Mouse (Mus musculus) forebrain, embryonic 15.5 days (tissue): Measurements from ENCODE around the gene Casd1. TPM values are rescaled to one million over a fixed set of nuclear protein-coding genes. Genes with fewer than 3 reads are reported as not detected.
A peak's percentile ranks its signal among the peaks of the same experiment; 100 is the strongest.

Experiments used
- ATAC-seq: fragments of 200-750 bp; cut with Nextera tagmentation; replicated peaks from 2 replicates; pipeline ENCODE4 v1.8.0; 2017; ENCODE audit warnings: mild to moderate bottlenecking, moderate TSS enrichment, moderate library complexity
- H3K27ac ChIP-seq: fragments of 300-500 bp; sonication (generic); replicated peaks from 2 replicates; pipeline ENCODE4 v1.5.1; 2015; ENCODE audit warnings: mild to moderate bottlenecking, inconsistent platforms
- H3K27me3 ChIP-seq: fragments of 300-500 bp; sonication (generic); 2 replicates; pipeline ENCODE4 v1.6.1; 2015; ENCODE audit warnings: inconsistent platforms
- H3K36me3 ChIP-seq: fragments of 300-500 bp; sonication (generic); 2 replicates; pipeline ENCODE4 v1.6.1; 2015; ENCODE audit warnings: mild to moderate bottlenecking, inconsistent platforms
- H3K4me1 ChIP-seq: fragments of 300-500 bp; sonication (generic); 2 replicates; pipeline ENCODE4 v1.6.1; 2015; ENCODE audit warnings: inconsistent platforms
- H3K4me2 ChIP-seq: fragments of 300-500 bp; sonication (generic); replicated peaks from 2 replicates; pipeline ENCODE4 v1.6.1; 2015; ENCODE audit warnings: mild to moderate bottlenecking, inconsistent platforms
- H3K4me3 ChIP-seq: fragments of 300-500 bp; sonication (generic); 2 replicates; pipeline ENCODE4 v1.5.1; 2015; ENCODE audit warnings: mild to moderate bottlenecking, inconsistent platforms
- H3K9ac ChIP-seq: fragments of 300-500 bp; sonication (generic); replicated peaks from 2 replicates; pipeline ENCODE4 v1.6.1; 2015; ENCODE audit warnings: mild to moderate bottlenecking, inconsistent platforms
- H3K9me3 ChIP-seq: fragments of 300-500 bp; sonication (generic); 2 replicates; pipeline ENCODE4 v1.6.1; 2016; ENCODE audit warnings: inconsistent platforms
- WGBS: fragments of 180-500 bp; shearing (Covaris S2); methylation state at CpG from one replicate; pipeline ENCODE4 v1.1.7; 2015; ENCODE audit warnings: mixed read lengths; 5-methylcytosine and 5-hydroxymethylcytosine counted together
- polyA plus RNA-seq: library from polyadenylated mRNA; unstranded; fragments of >200 nt; fragmentation: Nextera tagmentation; extraction: Ambion mirVana; gene quantifications from 2 replicates; pipeline ENCODE4 v1.2.1, GENCODE M21; 2015

The Casd1 gene
- polyA plus RNA-seq: 34.1 and 40.3 TPM in 2 replicates

GRCm38 (mm10) chr6:4600658-4601296, at the start of gene Casd1:
Gene Casd1, plus strand, starts transcription at chr6:4600839.
- Histone ChIP-seq H3K27ac (peak within 1 kb of the TSS; percentile 92), H3K36me3 (no peaks in the 10 kb centered on the region), H3K4me3 (peak within 1 kb of the TSS; percentile 69), H3K9ac (peak within 1 kb of the TSS; percentile 85), H3K4me2 (peak within 1 kb of the TSS; percentile 93), H3K27me3 (no peaks in the 10 kb centered on the region), H3K9me3 (no peaks in the 10 kb centered on the region), H3K4me1 (peaks cover 24% of the 10 kb centered on the region)
- ATAC-seq: peak; percentile 92
- 1% methylated on average over 50 of the region's 64 CpGs for WGBS

- ATAC-seq: no peak
- Histone ChIP-seq H3K36me3 (no peaks in the 10 kb centered on the region), H3K4me1 (peaks cover 11% of the 10 kb centered on the region), H3K9ac (no peak overlapping the region), H3K27me3 (no peaks in the 10 kb centered on the region), H3K27ac (no peak overlapping the region), H3K9me3 (no peaks in the 10 kb centered on the region), H3K4me2 (no peak overlapping the region), H3K4me3 (no peak overlapping the region)
- 75% methylated on average over 6 of the region's 6 CpGs for WGBS
These were observed 45.3 kb upstream of the Casd1 start for GRCm38 (mm10) chr6:4555366-4555765.

GRCm38 (mm10) chr6:4557086-4557485, 43.6 kb upstream of the Casd1 start:
- no peak for ATAC-seq
- Histone ChIP-seq H3K9me3 (no peaks in the 10 kb centered on the region), H3K27ac (no peak overlapping the region), H3K36me3 (no peaks in the 10 kb centered on the region), H3K4me1 (peaks cover 17% of the 10 kb centered on the region), H3K27me3 (no peaks in the 10 kb centered on the region), H3K4me2 (no peak overlapping the region), H3K4me3 (no peak overlapping the region), H3K9ac (no peak overlapping the region)
- 82% methylated on average over 8 of the region's 8 CpGs for WGBS

- Histone ChIP-seq H3K9ac (no peak overlapping the region), H3K36me3 (no peaks in the 10 kb centered on the region), H3K4me3 (no peak overlapping the region), H3K4me1 (peaks cover 17% of the 10 kb centered on the region), H3K27ac (no peak overlapping the region), H3K27me3 (no peaks in the 10 kb centered on the region), H3K9me3 (no peaks in the 10 kb centered on the region), H3K4me2 (no peak overlapping the region)
- ATAC-seq: peak; percentile 87
- WGBS: 14% methylated on average over 7 of the region's 7 CpGs
These were observed 43.0 kb upstream of the Casd1 start for GRCm38 (mm10) chr6:4557678-4558077.

GRCm38 (mm10) chr6:4561156-4561555, 39.5 kb upstream of the Casd1 start:
- no peak for ATAC-seq
- Histone ChIP-seq H3K27me3 (no peaks in the 10 kb centered on the region), H3K4me3 (no peak overlapping the region), H3K9ac (no peak overlapping the region), H3K9me3 (no peaks in the 10 kb centered on the region), H3K36me3 (no peaks in the 10 kb centered on the region), H3K4me1 (peaks cover 6% of the 10 kb centered on the region; the same call in 1 of the 2 replicates), H3K4me2 (no peak overlapping the region), H3K27ac (no peak overlapping the region)
- 19% methylated on average over 11 of the region's 11 CpGs for WGBS

GRCm38 (mm10) chr6:4561621-4562020, 39.0 kb upstream of the Casd1 start:
- no peak for ATAC-seq
- H3K4me2 ChIP-seq: no peak overlapping the region
- H3K36me3 ChIP-seq: no peaks in the 10 kb centered on the region
- no peaks in the 10 kb centered on the region for H3K27me3 ChIP-seq
- H3K9ac ChIP-seq: no peak overlapping the region
- H3K9me3 ChIP-seq: no peaks in the 10 kb centered on the region
- no peak overlapping the region for H3K4me3 ChIP-seq
- peaks cover 6% of the 10 kb centered on the region; the same call in 1 of the 2 replicates for H3K4me1 ChIP-seq
- H3K27ac ChIP-seq: no peak overlapping the region

GRCm38 (mm10) chr6:4562401-4562800, 38.2 kb upstream of the Casd1 start:
- Histone ChIP-seq H3K4me2 (no peak overlapping the region), H3K27ac (no peak overlapping the region), H3K36me3 (no peaks in the 10 kb centered on the region), H3K9ac (no peak overlapping the region), H3K4me1 (peaks cover 6% of the 10 kb centered on the region; the same call in 1 of the 2 replicates), H3K27me3 (no peaks in the 10 kb centered on the region), H3K9me3 (no peaks in the 10 kb centered on the region), H3K4me3 (no peak overlapping the region)
- 56% methylated on average over 1 of the region's 1 CpGs for WGBS
- ATAC-seq: no peak

GRCm38 (mm10) chr6:4563477-4563876, 37.2 kb upstream of the Casd1 start:
- no peaks in the 10 kb centered on the region for H3K36me3 ChIP-seq
- WGBS: 85% methylated on average over 5 of the region's 5 CpGs
- H3K9ac ChIP-seq: no peak overlapping the region
- H3K4me3 ChIP-seq: no peak overlapping the region
- no peak overlapping the region for H3K27ac ChIP-seq
- no peak overlapping the region for H3K4me2 ChIP-seq
- peaks cover 6% of the 10 kb centered on the region; the same call in 1 of the 2 replicates for H3K4me1 ChIP-seq
- H3K9me3 ChIP-seq: no peaks in the 10 kb centered on the region
- ATAC-seq: no peak
- no peaks in the 10 kb centered on the region for H3K27me3 ChIP-seq

GRCm38 (mm10) chr6:4570412-4570811, 30.2 kb upstream of the Casd1 start:
- Histone ChIP-seq H3K4me2 (no peak overlapping the region), H3K36me3 (no peaks in the 10 kb centered on the region), H3K4me3 (no peak overlapping the region), H3K4me1 (no peaks in the 10 kb centered on the region), H3K27ac (no peak overlapping the region), H3K9ac (no peak overlapping the region), H3K27me3 (no peaks in the 10 kb centered on the region), H3K9me3 (no peaks in the 10 kb centered on the region)
- WGBS: 86% methylated on average over 4 of the region's 4 CpGs
- no peak for ATAC-seq

- no peak overlapping the region for H3K4me2 ChIP-seq
- no peaks in the 10 kb centered on the region for H3K27me3 ChIP-seq
- ATAC-seq: peak; percentile 85
- no peak overlapping the region for H3K4me3 ChIP-seq
- H3K9ac ChIP-seq: no peak overlapping the region
- no peaks in the 10 kb centered on the region for H3K36me3 ChIP-seq
- H3K27ac ChIP-seq: no peak overlapping the region
- no peaks in the 10 kb centered on the region for H3K4me1 ChIP-seq
- WGBS: 65% methylated on average over 5 of the region's 5 CpGs
- H3K9me3 ChIP-seq: no peaks in the 10 kb centered on the region
These were observed 22.9 kb upstream of the Casd1 start for GRCm38 (mm10) chr6:4577756-4578155.

GRCm38 (mm10) chr6:4578343-4578742, 22.3 kb upstream of the Casd1 start:
- no peak overlapping the region for H3K27ac ChIP-seq
- no peaks in the 10 kb centered on the region for H3K36me3 ChIP-seq
- no peak overlapping the region for H3K9ac ChIP-seq
- H3K9me3 ChIP-seq: no peaks in the 10 kb centered on the region
- no peak overlapping the region for H3K4me2 ChIP-seq
- WGBS: 81% methylated on average over 6 of the region's 6 CpGs
- ATAC-seq: no peak
- no peak overlapping the region for H3K4me3 ChIP-seq
- H3K27me3 ChIP-seq: no peaks in the 10 kb centered on the region
- H3K4me1 ChIP-seq: peaks cover under 1% of the 10 kb centered on the region; the same call in 1 of the 2 replicates

GRCm38 (mm10) chr6:4579620-4580019, 21.0 kb upstream of the Casd1 start:
- Histone ChIP-seq H3K9ac (no peak overlapping the region), H3K4me3 (no peak overlapping the region), H3K4me1 (peaks cover 3% of the 10 kb centered on the region; the same call in 1 of the 2 replicates), H3K9me3 (no peaks in the 10 kb centered on the region), H3K27me3 (no peaks in the 10 kb centered on the region), H3K4me2 (no peak overlapping the region), H3K36me3 (no peaks in the 10 kb centered on the region), H3K27ac (no peak overlapping the region)
- WGBS: 67% methylated on average over 5 of the region's 5 CpGs
- ATAC-seq: no peak

- 28% methylated on average over 6 of the region's 6 CpGs for WGBS
- peaks cover 3% of the 10 kb centered on the region; the same call in 1 of the 2 replicates for H3K4me1 ChIP-seq
- H3K4me2 ChIP-seq: no peak overlapping the region
- 0 out of 2 replicates have a peak, but pooled peaks have one; percentile 41 for ATAC-seq
- H3K9ac ChIP-seq: no peak overlapping the region
- H3K4me3 ChIP-seq: no peak overlapping the region
- H3K27ac ChIP-seq: no peak overlapping the region
- no peaks in the 10 kb centered on the region for H3K36me3 ChIP-seq
- no peaks in the 10 kb centered on the region for H3K27me3 ChIP-seq
- no peaks in the 10 kb centered on the region for H3K9me3 ChIP-seq
These were observed 17.2 kb upstream of the Casd1 start for GRCm38 (mm10) chr6:4583485-4583884.
